Mouse (Mus musculus) heart, postnatal 10 days (tissue): Measurements from ENCODE around the gene Grin2d. TPM values are rescaled to one million over a fixed set of nuclear protein-coding genes. Genes with fewer than 3 reads are reported as not detected.
A peak's percentile ranks its signal among the peaks of the same experiment; 100 is the strongest.

ENCODE experiments used
- DNase-seq, 2 experiments: peaks; one replicate each; pipeline ENCODE4 v3.0.0; 2021
- intact Hi-C: fragments of 180-260 bp; cut with DNase I; formaldehyde crosslinking; loops from one replicate; pipeline ENCODE4 v1.15.1; 2025
- total RNA-seq, 2 experiments: library from RNA; stranded (reverse); gene quantifications; 2 replicates each; pipeline ENCODE4 v1.2.3; 2021

The Grin2d gene
- total RNA-seq, 2 experiments from 2014 or later, result 0.55 to 0.77 TPM

- intact Hi-C loops, result no loop called here
- no peak for DNase-seq
Measured at GRCm38 (mm10) chr7:45786661-45787413, 91.3 kb downstream of the Grin2d start.

- DNase-seq, result no peak
- intact Hi-C loops, result no loop called here
Measured at GRCm38 (mm10) chr7:45786136-45786578, 92.0 kb downstream of the Grin2d start.

GRCm38 (mm10) chr7:45785388-45786135 lies 92.6 kb downstream of the Grin2d start:
- intact Hi-C loops, result no loop called here

GRCm38 (mm10) chr7:45784524-45785372 lies 93.4 kb downstream of the Grin2d start, which contains the start of gene Sult2b1:
TSS of gene Sult2b1 (minus strand) at chr7:45784669.
- intact Hi-C loops, result no loop called here
- DNase-seq, result no peak

More at GRCm38 (mm10) chr7:45785388-45786135, 92.6 kb downstream of the Grin2d start:
- DNase-seq, result no peak

- peak; percentile 47 to 60 for DNase-seq
- intact Hi-C loops, result no loop called here
Measured at GRCm38 (mm10) chr7:45783511-45784091, 94.6 kb downstream of the Grin2d start, which contains the start of gene Lmtk3. TSS of gene Lmtk3 (plus strand) at chr7:45783738.

- intact Hi-C loops, result no loop called here
- DNase-seq, result no peak
Measured at GRCm38 (mm10) chr7:45782271-45782670, 95.9 kb downstream of the Grin2d start.

Other genes starting within 250 kb of the Grin2d start
- 1 to 10 TPM; 7.5 to 8.5 TPM for gene Mamstr, start 238.4 kb downstream of the Grin2d start, total RNA-seq
- under 1 TPM in 1 of 2 experiments, not detected in 1; 0.38 TPM for gene Fut2, start 212.0 kb downstream of the Grin2d start, total RNA-seq
- gene Ntn5, start 194.4 kb downstream of the Grin2d start, total RNA-seq, result under 1 TPM in 1 of 2 experiments, not detected in 1; 0.15 TPM
- under 1 TPM in 1 of 2 experiments, not detected in 1; 0.22 TPM for gene Sec1, start 184.0 kb downstream of the Grin2d start, total RNA-seq
- gene Car11, start 178.5 kb downstream of the Grin2d start, total RNA-seq, result 1 to 10 TPM; 4.2 to 4.6 TPM
- gene Dbp, start 173.3 kb downstream of the Grin2d start, total RNA-seq, result 10 to 100 TPM; 22.7 to 29.8 TPM
- 100 to 1,000 TPM; 698 to 700 TPM for gene Rpl18, start 162.9 kb downstream of the Grin2d start, total RNA-seq
- gene Sphk2, start 160.4 kb downstream of the Grin2d start, total RNA-seq, result 10 to 100 TPM; 17.4 to 20.1 TPM
- under 1 TPM; 0.10 to 0.12 TPM for gene Fam83e, start 157.2 kb downstream of the Grin2d start, total RNA-seq
- not detected for gene Spaca4, start 152.6 kb downstream of the Grin2d start, total RNA-seq
- under 1 TPM; 0.22 to 0.30 TPM for gene Lmtk3, start 94.6 kb downstream of the Grin2d start, total RNA-seq
- gene Sult2b1, start 93.7 kb downstream of the Grin2d start, total RNA-seq, result not detected
- 10 to 100 TPM; 91.1 to 95.1 TPM for gene Cyth2, start 63.8 kb downstream of the Grin2d start, total RNA-seq
- under 1 TPM; 0.69 to 0.74 TPM for gene Kcnj14, start 53.6 kb downstream of the Grin2d start, total RNA-seq
- 10 to 100 TPM; 14.6 to 17.1 TPM for gene Grwd1, start 47.4 kb downstream of the Grin2d start, total RNA-seq
- 100 to 1,000 TPM; 121 to 128 TPM for gene Kdelr1, start 5.6 kb downstream of the Grin2d start, total RNA-seq
- gene Syngr4, start 18.3 kb upstream of the Grin2d start, total RNA-seq, result under 1 TPM in 1 of 2 experiments, not detected in 1; 0.37 TPM
- gene Tmem143, start 18.6 kb upstream of the Grin2d start, total RNA-seq, result 10 to 100 TPM; 56.8 to 58.7 TPM
- 10 to 100 TPM; 37.0 to 44.5 TPM for gene Emp3, start 43.0 kb upstream of the Grin2d start, total RNA-seq
- 1 to 10 TPM in 1 of 2 experiments, under 1 TPM in 1; 0.96 to 2.0 TPM for gene Ccdc114, start 45.7 kb upstream of the Grin2d start, total RNA-seq
- gene Abcc6, start 151.9 kb upstream of the Grin2d start, total RNA-seq, result not detected
- gene Nomo1, start 155.3 kb upstream of the Grin2d start, total RNA-seq, result 10 to 100 TPM; 67.2 to 68.2 TPM
- gene Kcnj11, start 222.4 kb upstream of the Grin2d start, total RNA-seq, result 10 to 100 TPM; 77.5 to 85.1 TPM